Mouse (Mus musculus): ENCODE data around the gene Emc3.
A peak's percentile ranks its signal among the peaks of the same experiment; 100 is the strongest.

- TF ChIP-seq CTCF (IDR thresholded peaks at IDR 0.05; ENCODE audit: low read depth, low read length) = no peak
- TF ChIP-seq POLR2A (IDR thresholded peaks at IDR 0.05; ENCODE audit: insufficient read depth, low read length) = peak; percentile 49
These were observed at the start of gene Emc3, which contains the start of gene Fancd2 for GRCm38 (mm10) chr6:113530932-113531839.

All from ES-Bruce4 (cell line).